Mouse (Mus musculus) lung, postnatal 0 days (tissue): Measurements from ENCODE around the gene Cdc42ep1.

Experiments
- CTCF ChIP-seq: IDR thresholded peaks from 2 replicates; pipeline ENCODE4 v1.5.1; 2016; ENCODE audit warnings: antibody characterized with exemption, mild to moderate bottlenecking
- EP300 ChIP-seq: IDR thresholded peaks from 2 replicates; pipeline ENCODE4 v1.6.1; 2016; ENCODE audit warnings: antibody characterized with exemption, mild to moderate bottlenecking, control low read depth

DNA sequence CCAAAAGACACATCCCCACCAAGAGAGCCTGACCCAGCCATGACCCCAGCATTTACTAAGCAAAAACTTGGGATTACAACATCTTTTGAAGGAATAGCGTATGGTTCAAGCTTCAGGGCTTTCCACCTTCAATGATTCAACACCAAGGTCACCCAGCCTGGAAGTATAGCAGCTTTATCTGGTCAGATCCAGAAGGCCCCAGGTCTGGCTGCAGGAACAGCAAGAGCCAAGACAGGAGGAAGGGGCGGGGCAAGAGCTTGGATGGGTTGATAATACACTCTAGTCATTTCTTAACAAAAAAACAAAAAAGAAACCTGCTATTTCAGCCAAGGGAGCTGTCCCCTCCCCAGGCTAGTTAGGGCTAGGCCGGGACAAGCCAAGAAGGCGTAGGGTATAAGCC, 55.1 kb downstream of the Cdc42ep1 start:
- TF ChIP-seq CTCF (no peak), EP300 (no peak)
